Mouse (Mus musculus): ENCODE results near the gene Cntrob. TPM values are rescaled to one million over a fixed set of nuclear protein-coding genes. Genes with fewer than 3 reads are reported as not detected.

The Cntrob gene
- polyA plus RNA-seq, 1 experiment from 2014 or later: 27.8 TPM

GRCm38 (mm10) chr11:69298231-69298630 lies 25.3 kb downstream of the Cntrob start:
- H3K4me3 ChIP-seq (replicated peaks): no peak overlapping the region
- 74% methylated on average over 7 of the region's 7 CpGs for WGBS
- H3K27me3 ChIP-seq: no peaks in the 10 kb centered on the region
- peaks cover 26% of the 10 kb centered on the region for H3K36me3 ChIP-seq
- H3K4me1 ChIP-seq: no peaks in the 10 kb centered on the region
- H3K9ac ChIP-seq: no peak overlapping the region
- no peak for ATAC-seq (ENCODE audit: insufficient number of reproducible peaks, low FRiP score, low TSS enrichment, low read depth)
- H3K4me2 ChIP-seq (replicated peaks): no peak overlapping the region
- no peak overlapping the region for H3K27ac ChIP-seq (replicated peaks)
- no peaks in the 10 kb centered on the region for H3K9me3 ChIP-seq (replicated peaks)

- Histone ChIP-seq H3K4me1 (no peaks in the 10 kb centered on the region), H3K4me3 (replicated peaks) (no peak overlapping the region), H3K9me3 (replicated peaks) (no peaks in the 10 kb centered on the region), H3K4me2 (replicated peaks) (no peak overlapping the region), H3K27me3 (no peaks in the 10 kb centered on the region), H3K36me3 (peaks cover 22% of the 10 kb centered on the region), H3K9ac (no peak overlapping the region), H3K27ac (replicated peaks) (no peak overlapping the region)
- 86% methylated on average over 2 of the region's 2 CpGs for WGBS
- no peak for ATAC-seq (ENCODE audit: insufficient number of reproducible peaks, low FRiP score, low TSS enrichment, low read depth)
Observed at GRCm38 (mm10) chr11:69297799-69298198, 25.8 kb downstream of the Cntrob start.

GRCm38 (mm10) chr11:69295286-69295685 lies 28.3 kb downstream of the Cntrob start:
- Histone ChIP-seq H3K4me1 (no peaks in the 10 kb centered on the region), H3K4me2 (replicated peaks) (no peak overlapping the region), H3K4me3 (replicated peaks) (no peak overlapping the region), H3K27me3 (no peaks in the 10 kb centered on the region), H3K36me3 (peaks cover 3% of the 10 kb centered on the region; the same call in 1 of the 2 replicates), H3K9ac (no peak overlapping the region), H3K27ac (replicated peaks) (no peak overlapping the region), H3K9me3 (replicated peaks) (no peaks in the 10 kb centered on the region)
- 90% methylated on average over 3 of the region's 3 CpGs for WGBS
- no peak for ATAC-seq (ENCODE audit: insufficient number of reproducible peaks, low FRiP score, low TSS enrichment, low read depth)

GRCm38 (mm10) chr11:69291111-69291510 lies 32.5 kb downstream of the Cntrob start:
- no peak for ATAC-seq (ENCODE audit: insufficient number of reproducible peaks, low FRiP score, low TSS enrichment, low read depth)
- no peaks in the 10 kb centered on the region for H3K36me3 ChIP-seq
- no peak overlapping the region for H3K4me2 ChIP-seq (replicated peaks)
- no peaks in the 10 kb centered on the region for H3K4me1 ChIP-seq
- no peaks in the 10 kb centered on the region for H3K9me3 ChIP-seq (replicated peaks)
- 93% methylated on average over 5 of the region's 5 CpGs for WGBS
- no peak overlapping the region for H3K4me3 ChIP-seq (replicated peaks)
- no peak overlapping the region for H3K27ac ChIP-seq (replicated peaks)
- no peaks in the 10 kb centered on the region for H3K27me3 ChIP-seq
- no peak overlapping the region for H3K9ac ChIP-seq

- 59% methylated on average over 5 of the region's 5 CpGs for WGBS
- no peaks in the 10 kb centered on the region for H3K27me3 ChIP-seq
Observed at GRCm38 (mm10) chr11:69277267-69277666, 46.3 kb downstream of the Cntrob start.

GRCm38 (mm10) chr11:69276081-69276480 lies 47.5 kb downstream of the Cntrob start:
- Histone ChIP-seq H3K36me3 (no peaks in the 10 kb centered on the region), H3K4me1 (no peaks in the 10 kb centered on the region), H3K9me3 (replicated peaks) (no peaks in the 10 kb centered on the region), H3K4me2 (replicated peaks) (no peak overlapping the region), H3K27me3 (no peaks in the 10 kb centered on the region), H3K9ac (no peak overlapping the region), H3K27ac (replicated peaks) (no peak overlapping the region), H3K4me3 (replicated peaks) (no peak overlapping the region)
- no peak for ATAC-seq (ENCODE audit: insufficient number of reproducible peaks, low FRiP score, low TSS enrichment, low read depth)
- 51% methylated on average over 2 of the region's 2 CpGs for WGBS

More at GRCm38 (mm10) chr11:69277267-69277666, 46.3 kb downstream of the Cntrob start:
- H3K9ac ChIP-seq: no peak overlapping the region
- H3K9me3 ChIP-seq (replicated peaks): no peaks in the 10 kb centered on the region
- no peak overlapping the region for H3K4me2 ChIP-seq (replicated peaks)
- no peaks in the 10 kb centered on the region for H3K36me3 ChIP-seq
- no peaks in the 10 kb centered on the region for H3K4me1 ChIP-seq
- H3K27ac ChIP-seq (replicated peaks): no peak overlapping the region
- H3K4me3 ChIP-seq (replicated peaks): no peak overlapping the region
- ATAC-seq (ENCODE audit: insufficient number of reproducible peaks, low FRiP score, low TSS enrichment, low read depth): no peak

- no peak for ATAC-seq (ENCODE audit: insufficient number of reproducible peaks, low FRiP score, low TSS enrichment, low read depth)
- Histone ChIP-seq H3K4me3 (replicated peaks) (no peak overlapping the region), H3K27me3 (no peaks in the 10 kb centered on the region), H3K4me1 (no peaks in the 10 kb centered on the region), H3K9me3 (replicated peaks) (no peaks in the 10 kb centered on the region), H3K4me2 (replicated peaks) (no peak overlapping the region), H3K9ac (no peak overlapping the region), H3K27ac (replicated peaks) (no peak overlapping the region), H3K36me3 (no peaks in the 10 kb centered on the region)
- 70% methylated on average over 6 of the region's 6 CpGs for WGBS
Observed at GRCm38 (mm10) chr11:69275650-69276049, 47.9 kb downstream of the Cntrob start.

GRCm38 (mm10) chr11:69272122-69272740 lies 51.3 kb downstream of the Cntrob start:
- H3K4me1 ChIP-seq: no peaks in the 10 kb centered on the region
- WGBS: 31% methylated on average over 16 of the region's 16 CpGs
- no peak overlapping the region for H3K4me3 ChIP-seq (replicated peaks)
- H3K27me3 ChIP-seq: peaks cover 5% of the 10 kb centered on the region
- no peak overlapping the region for H3K4me2 ChIP-seq (replicated peaks)
- no peak for ATAC-seq (ENCODE audit: insufficient number of reproducible peaks, low FRiP score, low TSS enrichment, low read depth)
- no peak overlapping the region for H3K27ac ChIP-seq (replicated peaks)
- H3K36me3 ChIP-seq: no peaks in the 10 kb centered on the region
- H3K9me3 ChIP-seq (replicated peaks): no peaks in the 10 kb centered on the region
- no peak overlapping the region for H3K9ac ChIP-seq

GRCm38 (mm10) chr11:69269575-69269974 lies 54.0 kb downstream of the Cntrob start:
- H3K27me3 ChIP-seq: peaks cover 5% of the 10 kb centered on the region
- 14% methylated on average over 13 of the region's 13 CpGs for WGBS
- no peaks in the 10 kb centered on the region for H3K36me3 ChIP-seq
- H3K4me3 ChIP-seq (replicated peaks): no peak overlapping the region
- no peaks in the 10 kb centered on the region; the same call in 1 of the 2 replicates for H3K4me1 ChIP-seq
- H3K9ac ChIP-seq: no peak overlapping the region
- H3K4me2 ChIP-seq (replicated peaks): no peak overlapping the region; the same call in 1 of the 2 replicates
- H3K27ac ChIP-seq (replicated peaks): no peak overlapping the region
- no peaks in the 10 kb centered on the region for H3K9me3 ChIP-seq (replicated peaks)
- no peak for ATAC-seq (ENCODE audit: insufficient number of reproducible peaks, low FRiP score, low TSS enrichment, low read depth)

- 85% methylated on average over 13 of the region's 13 CpGs for WGBS
- H3K4me2 ChIP-seq (replicated peaks): no peak overlapping the region
- H3K9me3 ChIP-seq (replicated peaks): no peaks in the 10 kb centered on the region
- no peak for ATAC-seq (ENCODE audit: insufficient number of reproducible peaks, low FRiP score, low TSS enrichment, low read depth)
- no peak overlapping the region for H3K4me3 ChIP-seq (replicated peaks)
- peaks cover 5% of the 10 kb centered on the region for H3K27me3 ChIP-seq
- no peaks in the 10 kb centered on the region for H3K36me3 ChIP-seq
- no peak overlapping the region for H3K9ac ChIP-seq
- H3K27ac ChIP-seq (replicated peaks): no peak overlapping the region
- H3K4me1 ChIP-seq: no peaks in the 10 kb centered on the region; the same call in 1 of the 2 replicates
Observed at GRCm38 (mm10) chr11:69268100-69268499, 55.5 kb downstream of the Cntrob start.

- Histone ChIP-seq H3K4me2 (replicated peaks) (no peak overlapping the region), H3K9ac (no peak overlapping the region), H3K9me3 (replicated peaks) (no peaks in the 10 kb centered on the region), H3K27me3 (peaks cover 5% of the 10 kb centered on the region), H3K27ac (replicated peaks) (no peak overlapping the region), H3K36me3 (no peaks in the 10 kb centered on the region), H3K4me1 (no peaks in the 10 kb centered on the region; the same call in 1 of the 2 replicates), H3K4me3 (replicated peaks) (no peak overlapping the region)
- ATAC-seq (ENCODE audit: insufficient number of reproducible peaks, low FRiP score, low TSS enrichment, low read depth): no peak
- WGBS: 26% methylated on average over 7 of the region's 7 CpGs
Observed at GRCm38 (mm10) chr11:69267341-69267740, 56.2 kb downstream of the Cntrob start.

GRCm38 (mm10) chr11:69266253-69266652 lies 57.3 kb downstream of the Cntrob start:
- Histone ChIP-seq H3K27me3 (peaks cover 5% of the 10 kb centered on the region), H3K4me2 (replicated peaks) (peak overlapping the region; percentile 29), H3K9ac (no peak overlapping the region), H3K27ac (replicated peaks) (no peak overlapping the region), H3K4me1 (no peaks in the 10 kb centered on the region; the same call in 1 of the 2 replicates), H3K4me3 (replicated peaks) (no peak overlapping the region), H3K36me3 (no peaks in the 10 kb centered on the region), H3K9me3 (replicated peaks) (no peaks in the 10 kb centered on the region)
- 11% methylated on average over 10 of the region's 10 CpGs for WGBS
- peak; percentile 73; the same call in 1 of the 2 replicates for ATAC-seq (ENCODE audit: insufficient number of reproducible peaks, low FRiP score, low TSS enrichment, low read depth)

All from embryonic facial prominence, embryonic 15.5 days (tissue).